11 mouse cellular contexts compared by ENCODE assay signal in genomic region chr4:138031828-138032227, GRCm38 (mm10).
"Had no signal": no experiment of that assay in that cellular context is flagged by ENCODE, and none has a peak within 500 bp of the region (broad histone marks: within the 10 kb centered on the region; RNA-seq: fewer than 3 reads in every experiment).

No protein-coding gene starts in this region.

- H3K4me3 ChIP-seq: limb, embryonic 12.5 days; midbrain, embryonic 13.5 days had no signal

- ATAC-seq: intestine, postnatal 0 days; midbrain, embryonic 13.5 days had no signal

- H3K9ac ChIP-seq: limb, embryonic 12.5 days; liver, embryonic 14.5 days; lung, embryonic 14.5 days; midbrain, embryonic 13.5 days had no signal

- H3K27me3 ChIP-seq: limb, embryonic 12.5 days; midbrain, embryonic 13.5 days had no signal

- H3K4me2 ChIP-seq: limb, embryonic 12.5 days; lung, embryonic 14.5 days; midbrain, embryonic 13.5 days had no signal

- H3K9me3 ChIP-seq: limb, embryonic 12.5 days; midbrain, embryonic 13.5 days had no signal

- DNase-seq: kidney, adult 8-10 months; kidney, postnatal 25 days; layer of hippocampus, adult 9-11 months; layer of hippocampus, postnatal 36 days; lung, embryonic 14.5 days; right cerebral cortex, postnatal 14 days; thymus, postnatal 36 days had no signal

- H3K27ac ChIP-seq: limb, embryonic 12.5 days; liver, embryonic 14.5 days; midbrain, embryonic 13.5 days had no signal
